Mouse (Mus musculus): ENCODE measurements around the gene Rnf187.

- no peak for TF ChIP-seq CTCF (IDR thresholded peaks at IDR 0.05; ENCODE audit: control insufficient read depth, insufficient read depth, insufficient read length)
- no peak for TF ChIP-seq MYOG (IDR thresholded peaks at IDR 0.05; ENCODE audit: control insufficient read depth, extremely low read depth, insufficient read length)
- no peak for TF ChIP-seq USF1 (IDR thresholded peaks at IDR 0.05; ENCODE audit: low read depth)
- no peak for TF ChIP-seq MAX (IDR thresholded peaks at IDR 0.05)
- TF ChIP-seq FOSL1 (IDR thresholded peaks at IDR 0.05; ENCODE audit: insufficient read depth, low read length, poor library complexity, severe bottlenecking), result no peak
These were observed 41.2 kb downstream of the Rnf187 start for GRCm38 (mm10) chr11:58897485-58897884.

Measured in C2C12 (cell line).